Mouse (Mus musculus) spleen, adult 18-20 months (tissue): ENCODE measurements at regions not wholly inside any gene's neighbourhood (a gene's known extent, or its start where the extent isn't known, plus 50 kb on each side); places are given as distances from the start of the nearest gene placed in this dataset.

Experiments
- DNase-seq, 2 experiments: peaks; one replicate each; pipeline ENCODE4 v3.0.0; 2022; ENCODE audit warnings: mixed read lengths in 2 of 2

- no peak for DNase-seq
Observed at GRCm38 (mm10) chr9:112860307-112860893, 624.7 kb upstream of the Arpp21 start.

- no peak for DNase-seq
Observed at GRCm38 (mm10) chr9:112841473-112841872, 605.7 kb upstream of the Arpp21 start.

DNA sequence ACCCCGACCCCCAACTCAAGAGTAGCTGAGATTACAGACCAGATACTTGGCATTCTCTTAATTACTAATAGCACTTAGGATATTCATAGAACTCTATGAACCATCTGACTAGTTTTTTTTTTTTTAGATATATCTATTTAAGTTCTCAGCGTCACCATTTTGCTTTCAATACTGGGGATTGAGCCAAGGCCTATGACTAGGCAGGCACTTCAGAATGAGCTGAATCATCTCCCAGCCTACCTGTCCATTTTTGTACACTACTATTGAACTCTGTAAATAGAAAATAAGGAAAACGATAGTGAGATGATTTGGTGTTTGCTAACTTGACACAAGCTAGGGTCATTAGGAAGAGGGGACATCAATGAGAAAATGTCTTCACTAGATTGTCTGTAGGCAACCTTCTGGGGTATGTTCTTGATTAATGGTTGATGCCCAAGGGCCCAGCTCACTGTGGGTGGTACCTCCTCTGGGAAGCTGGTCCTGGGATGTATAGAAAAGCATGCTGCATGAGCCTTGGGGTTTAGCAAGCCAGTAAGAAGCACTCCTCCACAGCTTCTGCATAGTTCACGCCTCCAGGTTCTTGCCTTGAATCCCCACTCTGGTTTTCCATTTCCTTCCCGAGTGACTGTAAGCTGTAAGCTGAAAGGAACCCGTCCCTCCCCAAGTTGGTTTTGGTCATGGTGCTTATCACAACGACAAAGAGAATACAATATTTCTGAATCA is 603.5 kb upstream of the Arpp21 start:
- no peak for DNase-seq

DNA sequence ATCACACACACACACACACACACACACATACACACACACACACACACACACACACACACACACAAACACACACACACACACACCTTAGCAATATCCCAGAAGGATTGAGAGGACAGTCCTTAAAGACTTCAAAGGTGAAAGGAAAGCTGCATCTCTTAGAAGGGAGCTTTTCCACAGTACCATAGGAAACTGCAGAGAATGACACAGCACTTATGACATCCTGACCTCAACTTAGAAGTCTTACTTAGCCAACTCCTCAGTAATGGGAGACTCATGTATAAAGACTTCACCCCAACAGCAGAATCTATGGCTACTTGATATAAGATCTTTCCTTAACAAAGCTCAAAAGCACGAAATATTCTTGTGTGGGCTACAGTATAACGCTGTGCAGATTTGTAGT is 601.8 kb upstream of the Arpp21 start:
- DNase-seq: no peak

- DNase-seq: no peak
Observed at GRCm38 (mm10) chr9:112834441-112835245, 598.9 kb upstream of the Arpp21 start.

- DNase-seq: no peak
Observed at GRCm38 (mm10) chr9:112831102-112831501, 595.4 kb upstream of the Arpp21 start.

DNA sequence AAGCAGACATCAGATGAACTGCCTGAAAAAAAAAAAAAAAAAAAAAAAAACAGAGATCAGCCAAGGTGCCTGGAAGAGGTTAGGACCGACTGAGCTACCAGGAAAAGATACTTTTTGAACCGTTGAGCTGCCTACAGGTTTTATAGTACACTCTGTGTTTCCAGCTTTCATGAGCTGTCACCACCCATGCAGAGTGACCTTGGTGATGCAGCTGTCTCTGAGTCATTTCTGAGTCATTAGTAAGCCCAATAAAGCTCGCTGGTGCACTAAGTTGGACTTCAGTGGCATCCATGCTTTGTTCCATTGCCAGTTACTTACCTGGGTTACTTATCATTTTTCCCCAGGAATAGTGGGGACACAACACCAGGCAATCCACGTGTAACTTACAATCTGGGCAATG is 592.9 kb upstream of the Arpp21 start:
- DNase-seq: no peak

- no peak for DNase-seq
Observed at GRCm38 (mm10) chr9:112826592-112826991, 590.9 kb upstream of the Arpp21 start.

DNA sequence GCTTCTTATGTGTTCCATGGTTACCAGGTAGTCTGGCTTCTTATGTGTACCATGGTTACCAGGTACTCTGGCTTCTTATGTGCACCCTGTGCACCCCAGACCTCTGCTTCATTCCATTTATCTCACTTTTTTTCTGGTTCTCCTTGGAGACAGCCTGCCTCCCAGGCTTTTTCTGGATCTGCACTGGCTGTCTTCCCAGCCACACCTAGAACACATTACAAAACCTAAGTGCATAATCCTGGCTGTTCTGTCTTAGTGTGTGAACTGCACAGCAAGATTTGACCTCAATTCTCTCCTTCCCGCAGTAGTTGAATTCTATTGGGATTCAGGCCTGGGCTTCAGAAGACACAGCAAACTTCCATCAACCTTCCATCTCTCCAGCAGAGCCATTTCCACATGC is 586.2 kb upstream of the Arpp21 start:
- DNase-seq: no peak

DNA sequence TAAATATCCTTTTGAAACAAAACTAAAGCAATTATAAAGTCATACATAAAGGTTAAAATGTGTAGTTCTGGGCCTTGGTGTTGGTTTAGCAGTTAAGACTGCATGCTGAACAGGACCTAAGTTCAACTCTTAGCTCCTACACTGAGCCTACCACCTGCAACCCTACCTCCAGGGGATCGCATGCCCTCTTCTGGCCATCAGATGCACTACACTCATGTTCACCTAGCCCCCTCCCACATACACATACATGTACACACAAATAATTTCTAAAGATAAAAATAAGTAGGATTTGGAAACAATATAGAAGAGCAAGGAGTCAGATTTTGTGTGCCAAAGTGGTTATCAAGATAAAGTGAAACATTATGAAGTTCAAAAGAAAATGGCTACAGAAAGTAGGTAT is 576.2 kb upstream of the Arpp21 start:
- no peak for DNase-seq

- DNase-seq: no peak
Observed at GRCm38 (mm10) chr9:112799583-112800220, 564.0 kb upstream of the Arpp21 start.

- DNase-seq: no peak
Observed at GRCm38 (mm10) chr9:112793537-112793936, 557.8 kb upstream of the Arpp21 start.

DNA sequence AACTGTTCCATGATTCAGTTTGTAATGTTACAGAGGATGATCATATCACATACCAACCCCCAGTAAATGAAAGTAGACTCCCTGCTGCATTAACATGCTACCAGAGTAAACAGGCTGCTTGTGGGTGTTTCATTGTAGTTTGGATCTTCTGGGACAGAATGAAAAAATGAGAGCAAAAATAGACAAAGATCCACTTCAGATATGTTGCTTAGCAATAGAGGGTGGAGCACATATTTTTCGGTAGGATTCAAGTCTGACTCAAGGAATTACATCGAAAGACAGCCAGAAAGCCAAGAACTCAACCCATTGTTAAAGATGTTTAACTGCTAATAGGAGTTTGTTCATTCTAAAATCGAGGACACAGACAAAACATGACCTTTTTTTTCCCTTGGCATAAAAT is 536.2 kb upstream of the Arpp21 start:
- no peak for DNase-seq

- DNase-seq: no peak
Observed at GRCm38 (mm10) chr9:112744616-112745015, 508.9 kb upstream of the Arpp21 start.

DNA sequence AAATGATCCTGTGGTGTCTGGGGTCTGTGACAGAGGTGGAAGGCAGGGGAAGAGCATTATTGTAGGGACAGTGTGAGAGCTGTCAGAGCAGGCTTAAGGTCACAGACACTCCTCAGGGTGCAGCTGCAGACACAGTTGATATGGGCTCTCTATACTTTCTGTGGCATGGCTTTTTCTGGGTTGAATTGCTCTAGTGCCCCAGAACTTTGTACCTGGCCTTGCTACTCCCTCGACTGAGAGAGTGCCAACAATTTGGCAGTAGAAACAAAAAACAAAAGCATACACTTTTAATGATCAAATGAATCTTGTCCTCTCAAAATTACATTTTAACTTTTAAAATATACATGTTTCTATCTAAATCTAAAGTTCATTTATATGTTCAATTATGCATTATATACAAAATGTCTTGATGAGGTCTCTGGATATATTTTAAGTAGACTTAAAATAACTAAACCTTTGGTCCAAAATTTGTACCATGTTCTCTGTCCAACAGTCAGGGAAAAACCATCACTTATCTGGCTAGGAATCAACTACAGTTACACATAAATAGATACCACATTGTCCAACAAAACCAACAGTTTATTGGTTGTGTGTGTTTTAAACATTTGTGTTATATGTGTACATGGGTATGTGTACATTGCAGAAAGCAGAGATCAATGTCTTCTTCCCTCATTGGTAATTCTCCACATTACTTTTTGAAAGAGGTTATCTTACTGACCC is 508.3 kb upstream of the Arpp21 start:
- DNase-seq: no peak

- no peak for DNase-seq
Observed at GRCm38 (mm10) chr9:112735761-112736160, 500.0 kb upstream of the Arpp21 start.

GRCm38 (mm10) chr9:112725523-112725922 is 489.8 kb upstream of the Arpp21 start:
- no peak for DNase-seq

- DNase-seq: no peak
Observed at GRCm38 (mm10) chr9:112725103-112725502, 489.4 kb upstream of the Arpp21 start.

DNA sequence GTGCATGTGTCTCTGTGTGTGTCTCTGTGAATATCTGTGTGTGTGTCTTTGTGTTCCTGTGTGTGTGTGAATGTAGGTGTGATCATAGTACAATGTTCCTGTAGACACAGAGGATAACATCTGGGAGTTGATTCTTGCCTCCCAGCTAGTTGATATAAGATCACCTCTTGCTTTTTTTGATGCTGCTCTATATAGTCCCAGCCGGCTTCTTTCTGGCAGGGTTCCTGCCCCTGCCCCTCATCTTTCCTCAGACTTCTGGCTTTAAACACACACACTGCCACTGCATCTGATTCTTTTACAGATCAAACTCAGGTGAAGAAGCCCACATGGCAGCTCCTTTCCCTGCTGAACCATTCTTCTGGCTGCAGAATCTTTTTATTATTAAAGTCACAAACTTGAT is 487.6 kb upstream of the Arpp21 start:
- DNase-seq: no peak

DNA sequence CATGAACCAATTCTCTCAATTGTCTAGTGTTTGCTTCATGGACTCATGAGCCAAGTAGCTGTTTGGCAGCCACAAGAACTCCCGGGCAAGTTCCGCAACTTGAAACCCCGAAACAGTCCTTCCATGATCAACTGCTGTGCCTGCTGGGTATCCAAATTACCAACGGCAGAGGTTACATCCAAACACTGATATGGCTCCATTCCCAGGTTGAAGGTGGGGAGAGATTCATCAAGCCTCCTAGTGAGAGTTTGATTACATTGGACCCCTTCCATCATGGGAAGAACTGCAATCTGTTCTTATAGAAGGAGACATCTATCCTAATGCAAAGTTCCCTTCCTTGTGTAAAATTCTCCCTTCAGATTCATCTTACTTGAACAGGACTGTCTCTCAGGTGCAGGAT is 486.8 kb upstream of the Arpp21 start:
- DNase-seq: no peak

DNA sequence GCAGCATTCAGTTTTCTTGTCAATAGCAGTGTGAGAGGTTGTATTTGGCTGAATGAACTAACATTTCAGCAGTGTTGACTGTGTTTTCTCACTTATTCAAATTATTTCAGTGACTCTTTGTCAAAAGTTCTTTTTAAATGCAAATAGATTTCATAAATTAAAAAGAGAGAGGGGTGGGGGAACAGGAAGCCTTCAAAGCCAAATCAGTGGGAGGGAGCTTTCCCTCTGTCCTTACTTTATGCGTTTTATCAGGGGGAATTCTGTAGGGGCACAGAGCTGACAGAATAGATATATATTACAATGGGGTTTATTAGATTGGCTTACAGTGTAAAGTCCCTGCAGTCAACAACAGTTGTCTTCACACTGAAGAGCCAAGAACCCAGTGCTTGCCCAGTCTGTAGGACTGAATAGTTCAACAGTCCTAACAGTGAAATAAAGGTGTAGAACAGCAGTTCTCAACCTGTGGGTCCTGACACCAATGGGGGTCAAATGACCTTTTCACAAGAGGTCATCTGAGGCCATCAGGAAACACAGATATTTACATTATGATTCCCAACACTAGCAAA is 479.5 kb upstream of the Arpp21 start:
- DNase-seq: no peak

- DNase-seq: no peak
Observed at GRCm38 (mm10) chr9:112678866-112679265, 443.1 kb upstream of the Arpp21 start.
